Mouse (Mus musculus) neural tube, embryonic 11.5 days (tissue): Measurements from ENCODE around the gene Paxbp1. TPM values are rescaled to one million over a fixed set of nuclear protein-coding genes. Genes with fewer than 3 reads are reported as not detected.

Experiments used
- ATAC-seq: fragments of 200-750 bp; cut with Nextera tagmentation; 2 replicates; pipeline ENCODE4 v1.8.0; 2017; ENCODE audit warnings: moderate number of reproducible peaks, mild to moderate bottlenecking, moderate TSS enrichment, moderate library complexity; ENCODE audit not compliant: insufficient read depth, low FRiP score, low TSS enrichment
- DNase-seq: peaks from one replicate; pipeline ENCODE4 v3.0.0-alpha.2; 2015; ENCODE audit warnings: low spot score
- H3K27ac ChIP-seq: fragments of 300-500 bp; sonication (generic); 2 replicates; pipeline ENCODE4 v1.5.1; 2014; ENCODE audit warnings: low read depth, mild to moderate bottlenecking, low read length
- H3K27me3 ChIP-seq: fragments of 300-500 bp; sonication (generic); 2 replicates; pipeline ENCODE4 v1.6.1; 2014; ENCODE audit warnings: mild to moderate bottlenecking, low read length, mixed read lengths; ENCODE audit not compliant: control insufficient read depth, insufficient read depth
- H3K36me3 ChIP-seq: fragments of 300-500 bp; sonication (generic); 2 replicates; pipeline ENCODE4 v1.6.1; 2014; ENCODE audit warnings: mild to moderate bottlenecking, low read length, moderate library complexity, mixed read lengths; ENCODE audit not compliant: control insufficient read depth, insufficient read depth
- H3K4me1 ChIP-seq: fragments of 300-500 bp; sonication (generic); 2 replicates; pipeline ENCODE4 v1.6.1; 2014; ENCODE audit warnings: low read length, mixed read lengths; ENCODE audit not compliant: control insufficient read depth, insufficient read depth
- H3K4me2 ChIP-seq: fragments of 300-500 bp; sonication (generic); 2 replicates; pipeline ENCODE4 v1.6.1; 2014; ENCODE audit warnings: low read depth, mild to moderate bottlenecking, moderate library complexity
- H3K4me3 ChIP-seq: fragments of 300-500 bp; sonication (generic); 2 replicates; pipeline ENCODE4 v1.5.1; 2014; ENCODE audit warnings: low read depth, low read length
- H3K9ac ChIP-seq: fragments of 300-500 bp; sonication (generic); 2 replicates; pipeline ENCODE4 v1.6.1; 2014; ENCODE audit warnings: mild to moderate bottlenecking, low read length
- H3K9me3 ChIP-seq: fragments of 300-500 bp; sonication (generic); 2 replicates; pipeline ENCODE4 v1.6.1; 2016; ENCODE audit warnings: low read length; ENCODE audit not compliant: control insufficient read depth
- WGBS: fragments of 180-500 bp; shearing (Covaris S2); extraction: QIAGEN DNeasy Blood & Tissue Kit; methylation state at CpG from one replicate; pipeline ENCODE4 v1.1.7; 2014; 5-methylcytosine and 5-hydroxymethylcytosine counted together
- polyA plus RNA-seq: library from polyadenylated mRNA; unstranded; fragments of >200 nt; fragmentation: Nextera tagmentation; extraction: Ambion mirVana; gene quantifications from 2 replicates; pipeline ENCODE4 v1.2.1, GENCODE M21; 2014

Gene Paxbp1
- polyA plus RNA-seq, 1 experiment from 2014 or later = 83.5 TPM

DNA sequence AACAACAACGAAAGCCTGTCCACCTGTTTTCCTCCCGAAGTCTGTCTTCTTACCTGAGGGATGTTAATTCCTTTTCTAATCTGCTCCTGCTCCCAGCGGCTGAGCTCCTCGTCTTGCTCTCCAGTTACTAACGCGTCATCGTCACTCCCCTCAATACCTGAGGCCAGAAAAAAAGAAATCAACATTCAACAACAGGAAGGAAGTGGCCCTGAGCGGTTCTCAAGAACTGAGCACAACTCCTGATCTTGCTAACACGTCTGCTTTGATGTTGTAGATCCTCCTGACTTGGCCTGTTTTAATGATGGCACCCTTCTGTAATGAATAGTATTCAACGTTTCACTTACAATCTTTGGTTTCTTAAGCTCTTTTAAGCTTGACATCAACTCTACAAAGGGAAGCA is 8.5 kb downstream of the Paxbp1 start:
- Histone ChIP-seq H3K4me3 (no peak overlapping the region), H3K27me3 (no peaks in the 10 kb centered on the region), H3K4me2 (no peak overlapping the region), H3K9ac (no peak overlapping the region), H3K9me3 (no peaks in the 10 kb centered on the region), H3K36me3 (peaks cover 14% of the 10 kb centered on the region), H3K27ac (no peak overlapping the region), H3K4me1 (no peaks in the 10 kb centered on the region)
- 89% methylated on average over 10 of the region's 10 CpGs for WGBS
- DNase-seq = no peak
- ATAC-seq = no peak

DNA sequence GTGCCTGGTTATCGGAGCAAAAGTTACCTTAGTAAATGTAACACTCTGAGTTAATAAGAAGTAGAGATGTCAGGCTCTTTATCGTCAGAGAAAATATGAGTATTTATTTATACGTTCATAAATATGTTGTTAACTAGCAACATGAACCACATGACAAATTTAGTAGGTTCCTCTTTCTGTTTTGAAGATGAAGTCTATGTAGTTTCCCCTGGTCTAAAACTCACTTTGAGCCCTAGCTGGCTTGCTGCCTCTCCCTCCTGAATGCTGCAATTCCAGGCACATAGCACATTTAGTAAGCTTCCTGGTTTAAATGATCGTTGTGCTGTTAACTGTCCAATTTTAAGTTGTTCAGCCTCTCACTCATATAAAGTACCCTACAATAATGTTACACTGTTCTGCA is 13.6 kb downstream of the Paxbp1 start:
- 92% methylated on average over 4 of the region's 4 CpGs for WGBS
- Histone ChIP-seq H3K9me3 (no peaks in the 10 kb centered on the region), H3K4me2 (no peak overlapping the region), H3K27me3 (no peaks in the 10 kb centered on the region), H3K27ac (no peak overlapping the region), H3K36me3 (peaks cover 27% of the 10 kb centered on the region), H3K4me1 (no peaks in the 10 kb centered on the region), H3K4me3 (no peak overlapping the region), H3K9ac (no peak overlapping the region)
- no peak for ATAC-seq
- DNase-seq = no peak

DNA sequence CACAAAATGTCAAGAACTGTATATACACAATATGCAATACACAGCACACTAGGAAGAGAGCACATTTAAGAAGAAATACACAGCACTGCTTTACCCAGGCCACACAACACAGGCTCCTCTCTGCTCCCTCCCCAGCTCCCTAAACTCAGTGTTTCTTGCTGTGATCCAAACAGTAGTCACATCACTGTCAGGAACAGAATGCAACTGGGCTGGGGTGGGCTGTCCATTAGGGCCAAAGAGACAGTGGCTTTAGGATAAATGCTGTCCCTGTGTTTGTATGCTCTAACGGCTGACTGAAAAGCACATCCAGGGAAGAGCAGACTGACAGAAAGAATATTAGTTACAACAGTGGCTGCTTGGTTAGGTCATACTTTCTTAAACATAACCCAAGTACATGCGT is 14.4 kb downstream of the Paxbp1 start:
- H3K27me3 ChIP-seq = no peaks in the 10 kb centered on the region
- no peak overlapping the region for H3K4me2 ChIP-seq
- no peaks in the 10 kb centered on the region for H3K4me1 ChIP-seq
- ATAC-seq = no peak
- H3K27ac ChIP-seq = no peak overlapping the region
- no peak overlapping the region for H3K9ac ChIP-seq
- no peak for DNase-seq
- H3K36me3 ChIP-seq = peaks cover 25% of the 10 kb centered on the region
- WGBS = 91% methylated on average over 2 of the region's 2 CpGs
- H3K4me3 ChIP-seq = no peak overlapping the region
- no peaks in the 10 kb centered on the region for H3K9me3 ChIP-seq

DNA sequence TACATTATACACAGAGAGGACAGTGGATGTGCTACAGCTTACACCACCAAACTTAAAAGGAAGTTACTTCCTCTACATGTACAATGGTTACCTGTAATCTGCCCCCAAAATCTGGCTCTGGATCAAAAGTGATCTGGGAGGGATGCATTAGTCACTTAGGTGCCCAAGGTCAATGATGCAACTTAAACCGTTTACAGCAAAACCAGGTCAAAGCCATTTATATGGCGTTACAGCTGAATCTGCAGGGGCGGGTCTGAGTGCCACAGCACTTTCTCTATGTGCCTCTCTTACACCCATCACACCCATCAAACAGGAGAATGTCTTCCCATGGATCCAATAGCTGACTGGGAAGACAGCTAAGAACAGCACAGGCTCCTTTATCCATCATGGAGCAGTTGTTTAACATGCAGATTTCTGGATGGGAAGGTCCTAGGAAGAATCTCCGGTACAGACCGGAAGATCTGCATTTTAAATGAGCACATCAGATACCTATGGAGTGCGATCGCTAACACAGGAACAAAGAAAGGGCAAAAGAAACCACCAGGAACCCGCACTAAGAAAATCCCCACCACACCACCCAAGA is 15.1 kb downstream of the Paxbp1 start:
- Histone ChIP-seq H3K4me2 (no peak overlapping the region), H3K4me1 (no peaks in the 10 kb centered on the region), H3K27me3 (no peaks in the 10 kb centered on the region), H3K36me3 (peaks cover 30% of the 10 kb centered on the region), H3K9ac (no peak overlapping the region), H3K27ac (no peak overlapping the region), H3K9me3 (no peaks in the 10 kb centered on the region), H3K4me3 (no peak overlapping the region)
- ATAC-seq (no peak), DNase-seq (no peak)
- WGBS = 95% methylated on average over 8 of the region's 8 CpGs

DNA sequence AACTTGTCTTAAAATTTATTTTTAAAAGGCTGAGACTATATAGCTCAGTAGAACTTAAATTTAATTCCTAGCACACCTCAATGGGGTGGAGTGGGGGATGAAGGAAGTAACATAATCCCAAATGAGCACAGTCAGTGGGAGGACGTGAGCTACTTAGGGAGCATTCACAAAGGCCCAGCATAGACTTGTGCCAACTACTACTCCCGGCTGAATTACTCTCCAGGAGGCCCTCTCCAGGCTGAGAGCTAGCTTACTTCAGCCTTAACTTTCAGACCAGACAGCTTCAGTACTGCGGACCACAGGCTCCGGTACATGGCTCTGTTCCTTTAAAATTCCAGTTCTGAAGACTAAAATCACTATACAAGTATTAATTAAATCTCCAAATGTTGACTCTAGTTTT is 18.1 kb downstream of the Paxbp1 start:
- no peaks in the 10 kb centered on the region for H3K9me3 ChIP-seq
- H3K4me2 ChIP-seq = no peak overlapping the region
- H3K4me1 ChIP-seq = no peaks in the 10 kb centered on the region
- H3K4me3 ChIP-seq = no peak overlapping the region
- H3K27me3 ChIP-seq = no peaks in the 10 kb centered on the region
- 86% methylated on average over 4 of the region's 4 CpGs for WGBS
- DNase-seq = no peak
- ATAC-seq = no peak
- H3K9ac ChIP-seq = no peak overlapping the region
- H3K27ac ChIP-seq = no peak overlapping the region
- peaks cover 36% of the 10 kb centered on the region for H3K36me3 ChIP-seq

DNA sequence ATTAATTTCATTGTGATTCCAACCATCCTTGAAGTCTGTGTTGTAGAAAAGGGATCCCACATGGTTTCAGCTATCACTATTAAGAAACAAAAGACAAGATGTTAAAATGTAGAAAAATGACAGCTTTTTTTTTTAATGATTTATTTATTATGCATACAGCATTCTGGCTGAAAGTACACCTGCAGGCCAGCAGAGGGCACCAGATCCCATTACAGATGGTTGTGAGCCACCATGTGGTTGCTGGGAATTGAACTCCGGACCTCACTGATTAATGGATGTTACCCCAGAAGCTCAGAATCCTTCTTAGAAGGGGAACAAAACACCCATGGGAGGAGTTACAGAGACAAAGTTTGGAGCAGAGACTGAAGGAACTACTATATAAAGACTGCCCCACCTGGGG is 21.0 kb downstream of the Paxbp1 start:
- no peak overlapping the region for H3K27ac ChIP-seq
- H3K4me2 ChIP-seq = no peak overlapping the region
- H3K36me3 ChIP-seq = peaks cover 41% of the 10 kb centered on the region
- no peak overlapping the region for H3K9ac ChIP-seq
- 81% methylated on average over 1 of the region's 1 CpGs for WGBS
- DNase-seq (no peak), ATAC-seq (no peak)
- H3K27me3 ChIP-seq = no peaks in the 10 kb centered on the region
- no peaks in the 10 kb centered on the region for H3K4me1 ChIP-seq
- H3K9me3 ChIP-seq = no peaks in the 10 kb centered on the region
- no peak overlapping the region for H3K4me3 ChIP-seq

DNA sequence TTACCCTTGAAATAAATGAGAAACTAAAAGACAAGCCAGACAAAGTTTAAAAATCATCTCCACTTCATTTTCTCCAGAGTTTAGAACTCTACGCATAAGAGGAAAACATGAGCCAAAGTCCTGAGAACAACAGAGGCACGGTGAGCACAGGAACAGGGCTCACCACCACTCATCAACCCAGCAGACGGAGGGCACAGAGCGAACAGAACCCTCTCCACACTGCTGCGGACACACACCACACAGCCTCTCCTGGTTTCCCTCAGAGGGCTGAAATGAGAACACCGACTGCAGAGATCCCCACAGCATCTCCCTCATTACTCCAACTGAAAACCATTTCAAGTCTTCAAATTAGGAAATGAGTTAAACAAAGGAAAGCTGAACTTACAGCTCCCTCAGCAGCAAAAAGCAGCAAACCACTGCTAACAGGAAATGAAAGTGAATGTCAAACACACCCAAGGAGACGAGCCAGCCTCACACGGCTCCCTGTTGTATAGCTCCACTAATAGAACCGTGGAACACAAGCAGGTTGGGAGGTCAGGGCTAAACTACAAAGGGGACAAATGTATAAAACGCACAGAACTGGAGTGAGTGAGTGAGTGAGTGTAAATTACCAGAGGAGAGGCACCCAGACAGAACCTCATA is 23.4 kb downstream of the Paxbp1 start:
- H3K36me3 ChIP-seq = peaks cover 29% of the 10 kb centered on the region
- DNase-seq (no peak), ATAC-seq (no peak)
- no peaks in the 10 kb centered on the region for H3K9me3 ChIP-seq
- no peak overlapping the region for H3K4me3 ChIP-seq
- H3K27me3 ChIP-seq = no peaks in the 10 kb centered on the region
- no peak overlapping the region for H3K9ac ChIP-seq
- H3K27ac ChIP-seq = no peak overlapping the region
- 90% methylated on average over 10 of the region's 10 CpGs for WGBS
- H3K4me1 ChIP-seq = no peaks in the 10 kb centered on the region
- H3K4me2 ChIP-seq = no peak overlapping the region

DNA sequence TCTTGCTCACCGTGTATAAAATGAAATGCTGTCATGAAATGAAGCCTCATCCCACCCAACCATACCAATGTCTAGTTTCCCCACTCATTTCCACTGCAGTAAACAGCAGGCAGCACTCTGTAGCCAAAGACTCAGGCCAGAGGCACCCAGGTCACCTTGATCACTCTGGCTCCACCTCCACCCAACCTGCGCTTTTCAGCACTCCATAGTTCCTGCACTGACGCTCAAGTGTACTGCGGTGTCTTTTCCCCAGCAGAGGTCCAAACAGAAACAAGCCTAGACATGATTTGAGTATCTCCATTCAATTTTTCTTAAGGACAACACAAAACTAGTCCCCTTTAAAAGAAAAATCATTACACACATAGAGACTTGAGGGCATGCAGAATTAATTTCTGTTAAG is 24.9 kb downstream of the Paxbp1 start:
- Histone ChIP-seq H3K4me1 (no peaks in the 10 kb centered on the region), H3K4me2 (no peak overlapping the region), H3K36me3 (peaks cover 26% of the 10 kb centered on the region), H3K4me3 (no peak overlapping the region), H3K27me3 (no peaks in the 10 kb centered on the region), H3K9ac (no peak overlapping the region), H3K9me3 (no peaks in the 10 kb centered on the region), H3K27ac (no peak overlapping the region)
- no peak for DNase-seq
- 97% methylated on average over 4 of the region's 4 CpGs for WGBS
- no peak for ATAC-seq

DNA sequence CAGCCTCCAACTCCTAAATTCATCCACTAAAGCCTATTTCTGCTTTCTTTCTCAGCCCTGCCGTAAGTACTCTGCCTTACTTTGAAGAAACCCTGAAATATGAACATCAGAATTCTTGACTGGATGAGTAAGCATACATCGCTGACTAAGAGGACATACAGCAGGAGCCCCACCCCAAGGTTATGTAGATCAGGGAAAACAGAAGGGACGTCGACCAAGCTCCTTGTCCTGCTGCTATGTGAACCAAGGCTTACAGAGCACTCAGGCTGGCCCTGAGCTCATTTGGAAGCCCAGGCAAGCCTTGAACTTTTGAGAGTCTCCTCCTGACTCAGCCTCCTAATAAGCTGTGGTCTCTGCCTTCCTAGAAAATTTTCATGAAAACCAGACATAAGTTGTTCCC is 28.6 kb downstream of the Paxbp1 start:
- no peaks in the 10 kb centered on the region for H3K27me3 ChIP-seq
- H3K4me2 ChIP-seq = no peak overlapping the region
- no peaks in the 10 kb centered on the region for H3K9me3 ChIP-seq
- H3K4me3 ChIP-seq = no peak overlapping the region
- peaks cover 6% of the 10 kb centered on the region; the same call in 1 of the 2 replicates for H3K4me1 ChIP-seq
- WGBS = 90% methylated on average over 4 of the region's 4 CpGs
- H3K9ac ChIP-seq = no peak overlapping the region
- ATAC-seq (no peak), DNase-seq (no peak)
- H3K27ac ChIP-seq = no peak overlapping the region
- H3K36me3 ChIP-seq = peaks cover 10% of the 10 kb centered on the region
